Mouse (Mus musculus) natural killer cell, adult 2 months (primary cell): ENCODE results near the gene Otc.

ENCODE experiments used
- DNase-seq, 2 experiments: peaks; one replicate each; pipeline ENCODE4 v3.0.0; 2022; ENCODE audit warnings: low spot score in 2 of 2

Otc gene

DNA sequence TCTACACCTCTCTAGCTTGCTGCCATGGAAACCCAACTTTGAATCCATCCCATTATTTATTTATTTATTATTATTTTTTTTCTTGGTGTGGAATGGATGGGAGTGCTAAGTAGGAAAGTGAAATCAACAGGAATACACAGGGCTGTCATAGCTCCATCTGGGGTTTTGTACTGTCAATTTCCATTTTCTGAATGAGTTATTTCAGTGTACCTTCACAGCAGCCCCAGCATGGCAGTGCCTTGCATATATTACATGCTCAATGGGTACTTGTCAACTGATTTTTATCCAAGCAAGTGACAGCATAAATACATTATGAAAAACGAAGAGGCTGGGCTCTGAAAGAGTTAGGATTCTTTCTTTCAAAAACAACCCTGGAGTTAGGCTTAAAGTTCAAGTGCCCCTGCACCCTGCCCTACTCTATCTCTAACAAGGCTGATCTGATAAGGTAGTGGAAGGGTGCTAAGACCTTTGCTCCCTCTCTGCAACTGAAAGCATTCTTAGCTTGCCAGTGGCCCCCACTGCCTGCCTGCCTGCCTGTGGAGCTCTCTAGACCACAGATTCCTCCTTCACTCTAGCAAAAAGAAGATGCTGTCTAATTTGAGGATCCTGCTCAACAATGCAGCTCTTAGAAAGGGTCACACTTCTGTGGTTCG, at the start of gene Otc:
Otc (plus strand) TSS at position 454 of the 653 bp plus-strand sequence.
- DNase-seq = no peak

DNA sequence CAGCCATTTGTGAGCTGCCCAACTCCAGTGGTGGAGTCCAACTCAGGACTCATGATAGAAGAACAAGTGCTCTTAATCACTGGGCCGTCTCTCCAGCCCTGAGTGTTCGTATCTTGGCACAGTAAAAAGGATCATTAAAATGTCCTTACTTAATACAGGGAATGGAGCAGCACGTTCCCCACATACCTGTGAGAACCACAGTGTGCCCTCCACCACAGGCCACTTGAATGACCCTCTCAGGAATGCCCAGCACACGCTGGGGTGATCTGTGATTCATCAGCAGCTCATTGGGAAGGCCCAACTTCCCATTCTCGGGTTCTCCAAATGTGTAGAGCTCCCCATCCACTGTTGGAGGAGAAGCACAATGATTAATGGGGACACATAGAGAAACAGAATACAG, 46.2 kb upstream of the Otc start:
- no peak for DNase-seq

DNA sequence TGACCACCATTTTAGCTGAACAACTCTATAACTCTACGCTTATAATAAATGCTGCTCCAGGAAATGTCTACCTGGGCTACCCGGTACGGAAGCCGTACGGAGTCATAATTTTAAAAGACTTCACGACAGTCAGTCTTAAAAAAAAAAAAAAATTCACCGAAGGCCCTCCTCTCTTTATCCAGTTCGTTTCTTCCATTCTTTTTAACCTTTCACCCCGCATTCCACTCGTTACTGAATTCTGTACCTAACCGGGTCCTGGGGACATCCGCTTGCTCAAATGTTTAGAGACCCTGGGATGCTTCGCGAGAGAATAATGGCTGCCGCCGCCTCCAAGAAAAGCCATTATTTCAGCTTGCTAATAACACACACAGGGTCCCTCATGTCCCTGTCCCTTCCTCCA, 36.1 kb upstream of the Otc start:
- peak; percentile 36 to 62 for DNase-seq

DNA sequence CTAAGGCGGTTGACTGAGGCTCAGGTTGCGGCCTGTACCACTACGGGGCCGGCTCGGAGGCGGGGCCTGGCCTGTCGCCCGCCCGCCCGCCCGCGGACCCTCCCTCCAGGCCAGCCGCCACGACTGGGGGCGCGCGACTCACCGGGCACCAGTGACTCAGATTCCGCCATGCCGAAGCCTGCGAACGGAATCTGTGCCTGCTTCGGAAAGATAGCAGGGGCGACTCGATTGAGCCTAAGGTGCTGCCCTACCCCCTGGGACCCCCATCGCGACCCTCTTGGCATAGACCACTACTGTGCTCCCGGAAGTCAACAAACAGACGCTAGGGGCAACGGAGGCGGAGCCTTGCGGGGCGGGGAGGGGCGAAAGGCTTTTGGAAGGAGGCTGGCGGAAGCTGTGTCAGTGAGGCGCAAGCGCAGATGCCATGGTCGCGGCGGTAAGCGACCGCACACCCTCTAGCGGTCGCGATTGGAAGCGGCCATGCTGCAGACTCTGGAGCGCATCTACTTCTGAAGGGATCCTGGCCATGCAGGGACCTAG, 35.6 kb upstream of the Otc start, which contains the start of gene Rpgr:
Rpgr (minus strand) TSS at position 511 of the 540 bp plus-strand sequence.
- DNase-seq = peak; percentile 89 to 91

DNA sequence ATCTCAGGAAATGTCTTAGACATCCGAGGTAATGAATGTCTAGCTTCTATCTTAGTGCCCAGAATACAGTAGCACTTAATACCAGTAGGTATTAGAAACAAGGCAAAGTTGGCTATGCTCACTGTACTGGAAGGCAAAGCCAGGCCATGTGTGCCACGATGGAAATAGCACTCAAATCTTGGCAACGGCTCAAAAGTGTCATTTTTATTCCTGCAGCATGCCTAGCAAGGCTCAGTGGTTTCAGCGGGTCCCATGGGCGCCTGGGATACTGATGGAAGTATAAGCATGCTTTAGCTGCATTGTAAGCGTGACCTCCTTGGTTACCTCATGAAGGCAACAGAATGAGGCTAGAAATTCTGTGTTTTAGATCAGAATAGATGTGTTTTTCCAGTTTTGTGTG, 32.8 kb upstream of the Otc start:
- no peak for DNase-seq

DNA sequence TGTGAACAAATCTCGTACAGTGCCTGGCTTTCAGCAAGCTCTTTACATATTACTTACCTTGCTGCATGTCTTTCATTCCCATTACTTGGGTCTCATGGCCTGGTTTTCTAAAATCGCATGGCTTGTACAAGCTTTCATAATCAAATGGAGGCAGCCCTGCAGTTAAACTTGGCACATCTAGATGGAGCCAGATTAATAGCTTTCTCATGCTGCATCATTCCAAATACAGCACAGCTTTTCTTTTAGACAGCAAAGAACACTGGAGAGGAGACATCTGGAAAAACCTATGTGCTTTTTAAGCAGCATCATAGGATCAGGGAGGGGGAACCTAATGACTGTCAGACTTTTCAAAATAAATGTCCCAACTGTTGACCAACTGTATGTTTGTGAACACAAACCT, 19.1 kb upstream of the Otc start:
- DNase-seq = no peak

DNA sequence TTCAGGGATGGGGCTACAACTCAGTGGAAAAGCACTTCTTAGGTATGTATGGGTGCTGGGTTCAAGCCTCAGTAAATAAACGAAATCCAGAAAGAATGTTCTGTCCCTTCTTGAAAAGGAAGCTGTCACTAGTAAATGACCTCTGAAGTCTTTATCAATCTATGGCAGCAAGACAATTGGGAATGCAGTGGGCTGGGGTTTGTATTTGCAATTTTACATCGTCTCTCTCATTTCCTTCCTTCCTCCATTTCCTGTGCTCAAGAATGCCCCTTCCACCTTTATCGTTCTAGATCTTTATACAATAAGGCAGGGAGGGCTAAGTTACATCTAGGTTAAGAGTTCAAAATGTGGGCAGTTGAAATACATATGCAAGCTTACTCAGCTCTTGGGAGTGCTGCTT, 17.5 kb upstream of the Otc start:
- no peak for DNase-seq

DNA sequence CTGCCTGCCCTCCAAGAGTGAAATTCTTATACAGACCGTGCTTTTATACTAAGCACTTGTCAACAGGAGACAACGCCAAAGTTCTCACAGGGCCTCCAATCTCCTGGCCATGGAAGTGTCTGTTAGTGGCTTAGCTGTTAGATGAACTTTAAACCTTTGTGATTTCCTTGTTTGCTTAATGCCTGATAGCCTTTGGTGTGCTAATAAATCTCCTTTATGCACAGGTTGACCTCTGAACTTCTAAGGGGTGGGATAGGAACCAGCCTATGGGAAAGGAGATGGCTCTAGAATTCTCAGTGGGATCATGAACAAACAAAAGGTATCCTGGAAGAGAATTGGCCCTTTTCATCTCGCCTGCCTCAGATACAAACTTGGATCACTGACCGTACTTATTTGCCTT, 12.6 kb upstream of the Otc start:
- DNase-seq = no peak

DNA sequence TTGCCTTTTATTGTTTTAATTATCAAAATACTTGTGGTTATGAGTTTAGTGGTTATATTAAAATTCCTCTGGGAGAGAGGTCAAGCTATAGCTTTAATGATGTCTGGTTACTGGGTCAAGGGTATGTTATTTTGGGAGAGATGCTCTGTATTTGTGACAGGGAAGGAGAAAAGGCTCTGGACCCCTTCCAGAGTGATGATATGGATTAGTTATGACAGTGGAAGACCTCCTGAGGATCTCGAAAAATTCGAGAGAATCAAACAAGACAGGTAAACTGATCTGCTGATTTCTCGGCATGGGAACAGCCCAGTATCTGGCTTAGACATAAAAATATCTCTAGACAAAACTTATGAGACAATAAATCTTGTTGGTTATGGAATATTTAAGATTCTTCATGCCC, 8.2 kb upstream of the Otc start:
- no peak for DNase-seq

DNA sequence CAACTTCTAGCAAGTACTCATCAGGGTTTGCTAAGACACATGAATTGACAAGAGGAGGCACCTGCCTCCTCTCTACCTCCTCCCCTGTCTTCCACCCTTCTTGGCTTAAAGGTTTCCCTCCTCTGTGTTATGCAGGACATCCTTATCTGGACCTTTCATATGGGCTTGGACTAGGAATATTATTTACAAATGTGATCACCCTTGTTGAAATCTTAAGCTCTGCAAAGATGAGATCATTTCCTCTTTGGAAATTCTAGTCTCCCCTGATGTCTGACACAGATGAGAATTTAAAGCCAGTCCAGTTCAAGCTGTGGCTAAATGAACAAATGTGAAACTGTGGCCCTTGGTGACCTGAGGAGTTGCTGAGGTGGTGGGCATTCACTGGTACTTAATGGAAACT, 748 bp upstream of the Otc start:
- no peak for DNase-seq

DNA sequence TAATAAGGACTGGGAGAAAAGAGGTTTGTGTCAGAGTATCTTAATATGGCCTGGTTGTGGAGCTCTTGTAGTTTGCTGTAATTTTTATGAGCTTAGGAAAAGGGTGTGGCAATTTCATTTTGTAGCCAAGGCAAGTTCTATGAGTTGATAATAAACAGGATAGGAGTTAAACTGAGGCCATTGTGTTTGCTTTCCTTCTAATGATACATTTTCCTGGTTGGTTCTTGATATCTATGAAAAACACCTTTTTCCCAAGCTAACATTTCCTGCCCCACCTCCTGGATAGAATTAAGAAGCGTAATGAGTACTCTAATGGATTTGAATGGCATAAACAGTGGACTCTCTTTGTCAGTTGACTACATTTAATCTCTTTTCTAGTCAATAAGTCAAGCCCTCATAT, 5.7 kb downstream of the Otc start:
- DNase-seq = no peak

DNA sequence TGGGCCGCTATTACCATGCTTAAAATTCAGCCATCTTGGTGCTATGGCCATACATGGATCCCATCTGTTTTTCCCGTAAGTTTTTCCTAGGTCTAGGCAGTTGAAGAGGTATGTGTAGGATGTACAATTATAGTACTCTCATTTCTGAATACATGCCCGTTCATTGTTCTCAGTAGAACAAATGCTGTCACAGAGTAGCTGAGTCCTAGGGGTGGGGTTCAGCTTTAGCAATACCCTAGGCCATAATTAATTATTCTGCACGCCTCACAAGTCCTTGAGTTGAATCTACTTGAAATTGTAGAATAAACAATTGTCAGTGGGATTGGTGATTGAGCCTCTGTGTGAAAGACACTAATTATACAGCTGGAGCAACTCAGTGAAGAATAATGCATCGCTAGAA, 6.2 kb downstream of the Otc start:
- no peak for DNase-seq

DNA sequence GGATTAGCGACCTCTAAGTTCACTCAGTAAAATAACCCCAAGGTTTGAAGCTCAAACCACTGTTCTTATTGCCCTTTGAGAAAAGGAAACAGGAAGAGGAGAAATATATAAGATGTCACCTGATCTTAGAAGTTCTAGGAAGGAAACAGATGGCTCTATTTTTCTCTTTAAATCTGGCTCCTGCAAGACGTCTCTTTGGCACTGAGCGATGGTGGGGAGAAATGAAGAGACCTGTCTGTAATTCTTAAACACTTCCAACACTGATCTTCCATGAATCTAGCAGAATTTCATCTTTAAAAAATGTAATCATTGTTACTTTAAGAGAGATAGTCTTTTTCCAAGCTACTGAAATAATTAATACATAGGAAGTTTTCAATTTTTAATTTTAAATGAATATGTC, 16.2 kb downstream of the Otc start:
- no peak for DNase-seq

DNA sequence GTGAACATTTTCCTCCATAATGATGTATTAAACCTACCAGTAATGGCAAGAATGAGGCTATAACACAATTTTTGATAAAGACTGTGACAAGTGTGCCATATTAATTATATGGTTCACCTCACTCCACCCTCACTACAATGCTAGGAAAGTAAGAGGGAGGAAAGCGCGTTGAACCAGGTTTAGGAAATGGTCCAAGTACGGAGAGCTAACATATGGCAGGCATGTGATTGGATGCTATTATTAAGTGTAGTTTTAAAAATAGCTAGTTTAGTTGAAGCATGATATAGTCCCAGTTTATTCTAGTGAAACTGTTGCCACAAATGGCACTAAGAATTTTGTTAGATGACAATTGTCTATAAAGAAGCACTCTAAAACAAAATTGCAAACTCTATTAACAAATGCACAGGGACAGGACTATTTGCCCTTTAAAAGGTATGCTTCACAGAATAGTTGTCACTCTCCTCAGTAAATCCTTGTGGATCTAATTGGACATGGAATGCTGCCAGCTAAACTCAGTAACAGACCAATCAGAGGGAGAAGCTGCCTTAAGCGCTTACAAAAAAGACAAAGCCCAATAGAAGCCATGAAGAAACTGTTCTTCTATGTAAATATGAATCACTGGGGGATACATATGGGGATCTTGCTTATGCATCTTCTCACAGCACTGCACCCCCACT, 16.8 kb downstream of the Otc start:
- DNase-seq = no peak

DNA sequence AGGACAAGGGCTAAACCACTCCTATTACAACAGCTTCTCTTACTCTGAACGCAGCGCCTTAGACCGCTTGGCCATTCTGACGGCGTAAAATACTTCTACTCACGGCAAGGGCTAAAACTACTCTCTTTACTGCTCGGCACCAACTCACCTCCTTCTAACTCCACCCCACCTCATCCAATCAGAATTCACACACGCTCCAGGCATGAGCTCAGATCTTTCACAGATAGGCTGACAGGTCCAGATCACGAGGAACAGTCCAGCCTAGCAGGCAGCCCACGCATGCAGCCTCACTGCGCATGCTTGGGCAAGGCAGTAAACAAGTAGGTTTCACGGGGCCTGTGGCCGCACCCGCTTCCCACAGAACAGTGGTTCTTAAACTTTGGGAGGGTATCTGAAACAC, 45.2 kb downstream of the Otc start:
- DNase-seq = no peak

DNA sequence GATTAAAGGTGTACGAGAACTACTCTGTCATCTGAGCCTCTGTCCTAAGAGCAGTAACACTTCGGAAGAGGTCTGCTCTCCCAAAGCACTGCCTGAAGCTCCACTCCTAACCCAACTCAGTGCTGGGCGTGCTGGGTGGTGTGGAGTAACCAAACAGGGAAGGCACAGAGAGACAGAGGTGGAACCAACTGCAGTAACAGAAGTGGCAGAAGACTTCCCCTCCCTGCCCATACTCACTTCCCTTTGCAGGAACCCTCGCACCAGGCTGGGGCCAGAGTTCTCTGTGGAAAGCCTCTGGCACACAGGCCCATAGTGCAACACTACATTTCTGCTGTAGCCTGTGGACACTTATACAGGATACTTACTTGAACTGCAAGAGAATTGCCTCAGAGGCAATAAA, 66.1 kb downstream of the Otc start:
- no peak for DNase-seq

DNA sequence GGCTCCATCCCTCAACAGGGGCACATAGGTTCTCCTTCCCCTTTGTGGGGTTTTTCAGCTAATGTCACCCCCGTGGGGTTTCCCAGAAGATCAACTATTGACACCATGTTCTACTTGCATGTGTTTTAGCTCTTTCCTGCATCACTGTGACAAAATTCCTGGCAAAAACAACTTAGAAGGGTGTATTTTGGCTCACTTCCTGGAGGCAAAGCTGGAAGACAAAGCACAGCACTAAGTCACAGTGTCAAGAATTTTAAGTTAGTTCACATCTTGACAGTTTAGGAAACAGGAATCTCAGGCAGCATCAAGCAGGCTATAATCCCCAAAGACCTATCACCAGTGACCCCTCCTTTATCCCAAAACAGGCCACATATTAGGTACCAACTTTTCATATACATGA, 78.1 kb downstream of the Otc start:
- DNase-seq = no peak

DNA sequence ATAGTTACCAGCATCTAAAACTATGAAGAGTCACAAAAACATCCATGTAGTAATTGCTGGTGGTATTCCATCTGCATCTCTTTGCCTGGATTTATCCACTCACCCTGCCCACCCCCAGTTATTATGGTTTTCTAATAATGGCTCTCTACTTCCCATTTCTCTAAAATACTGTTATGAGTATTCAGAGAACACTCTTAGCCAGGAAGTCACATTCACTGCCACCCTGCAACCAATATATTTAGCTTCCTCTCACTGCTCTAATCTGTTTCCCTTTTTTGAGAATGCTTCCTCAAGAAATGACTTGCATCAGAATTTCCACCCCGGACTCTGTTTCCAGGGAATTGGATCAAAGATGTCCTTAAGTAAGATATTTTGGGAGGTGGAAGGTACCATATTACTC, 79.6 kb downstream of the Otc start:
- no peak for DNase-seq

DNA sequence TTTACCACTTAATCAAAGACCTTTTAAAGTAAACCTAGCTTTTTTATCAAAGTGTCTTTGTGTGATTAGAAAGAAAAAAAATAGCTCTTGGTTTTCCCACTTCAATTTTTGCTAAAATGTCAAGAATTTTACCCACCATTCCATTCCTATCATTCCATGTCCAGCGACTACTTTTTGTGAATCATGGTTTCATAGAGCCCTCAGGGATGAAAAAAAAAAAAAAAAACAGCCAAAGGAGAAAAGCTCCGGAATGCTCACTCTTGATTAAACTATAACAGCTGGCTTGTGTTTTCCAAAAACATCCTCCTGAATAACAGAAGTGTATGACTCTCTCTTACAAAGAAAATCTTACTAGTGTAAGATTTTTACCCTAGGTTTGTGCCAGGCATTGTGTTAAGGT, 84.7 kb downstream of the Otc start:
- DNase-seq = no peak

DNA sequence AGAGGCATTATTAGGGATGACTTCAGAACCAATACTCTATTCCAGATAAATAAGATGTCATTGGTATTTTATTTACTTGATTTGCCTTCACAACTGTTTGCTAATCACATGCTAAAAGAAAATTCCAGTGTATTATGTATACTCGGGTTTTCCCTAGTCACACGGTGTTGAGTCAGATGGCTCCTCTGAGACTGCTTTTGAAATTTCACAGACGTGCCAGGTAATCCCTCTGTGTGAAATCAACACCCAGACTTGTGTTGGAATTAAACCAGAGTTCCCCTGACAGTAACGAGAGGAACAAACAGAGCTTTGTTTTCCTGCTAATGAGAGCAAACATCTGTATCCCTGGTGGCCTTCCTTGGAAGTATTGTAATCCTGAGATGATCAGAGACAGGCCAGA, 103.8 kb downstream of the Otc start:
- DNase-seq = no peak
